Mouse (Mus musculus) hindbrain, embryonic 14.5 days (tissue): ENCODE measurements at regions not wholly inside any gene's neighbourhood (a gene's known extent, or its start where the extent isn't known, plus 50 kb on each side); places are given as distances from the start of the nearest gene placed in this dataset.

Experiments
- ATAC-seq: fragments of 200-750 bp; cut with Nextera tagmentation; 2 replicates; pipeline ENCODE4 v1.8.0; 2017; ENCODE audit warnings: moderate number of reproducible peaks, mild to moderate bottlenecking, moderate TSS enrichment, moderate library complexity; ENCODE audit not compliant: low FRiP score
- DNase-seq: peaks from one replicate; pipeline ENCODE4 v3.0.0-alpha.2; 2015; ENCODE audit warnings: low spot score
- H3K27ac ChIP-seq: fragments of 300-500 bp; sonication (generic); 2 replicates; pipeline ENCODE4 v1.5.1; 2014; ENCODE audit warnings: mild to moderate bottlenecking, moderate library complexity
- H3K27me3 ChIP-seq: fragments of 300-500 bp; sonication (generic); 2 replicates; pipeline ENCODE4 v1.6.1; 2014; ENCODE audit warnings: mild to moderate bottlenecking, low read length, mixed read lengths; ENCODE audit not compliant: control insufficient read depth, insufficient read depth
- H3K36me3 ChIP-seq: fragments of 300-500 bp; sonication (generic); replicated peaks from 2 replicates; pipeline ENCODE4 v1.6.1; 2014; ENCODE audit not compliant: control insufficient read depth, insufficient read depth
- H3K4me1 ChIP-seq: fragments of 300-500 bp; sonication (generic); replicated peaks from 2 replicates; pipeline ENCODE4 v1.6.1; 2014; ENCODE audit warnings: antibody characterized with exemption, low read length, mixed read lengths; ENCODE audit not compliant: control insufficient read depth, insufficient read depth
- H3K4me2 ChIP-seq: fragments of 300-500 bp; sonication (generic); replicated peaks from 2 replicates; pipeline ENCODE4 v1.6.1; 2014; ENCODE audit warnings: mild to moderate bottlenecking, moderate library complexity
- H3K4me3 ChIP-seq: fragments of 300-500 bp; sonication (generic); replicated peaks from 2 replicates; pipeline ENCODE4 v1.5.1; 2014; ENCODE audit warnings: mild to moderate bottlenecking, low read length
- H3K9ac ChIP-seq: fragments of 300-500 bp; sonication (generic); 2 replicates; pipeline ENCODE4 v1.6.1; 2014
- H3K9me3 ChIP-seq: fragments of 300-500 bp; sonication (generic); 2 replicates; pipeline ENCODE4 v1.6.1; 2016; ENCODE audit warnings: low read length; ENCODE audit not compliant: control insufficient read depth
- WGBS: fragments of 180-500 bp; shearing (Covaris S2); extraction: QIAGEN DNeasy Blood & Tissue Kit; methylation state at CpG from one replicate; pipeline ENCODE4 v1.1.7; 2014; 5-methylcytosine and 5-hydroxymethylcytosine counted together

DNA sequence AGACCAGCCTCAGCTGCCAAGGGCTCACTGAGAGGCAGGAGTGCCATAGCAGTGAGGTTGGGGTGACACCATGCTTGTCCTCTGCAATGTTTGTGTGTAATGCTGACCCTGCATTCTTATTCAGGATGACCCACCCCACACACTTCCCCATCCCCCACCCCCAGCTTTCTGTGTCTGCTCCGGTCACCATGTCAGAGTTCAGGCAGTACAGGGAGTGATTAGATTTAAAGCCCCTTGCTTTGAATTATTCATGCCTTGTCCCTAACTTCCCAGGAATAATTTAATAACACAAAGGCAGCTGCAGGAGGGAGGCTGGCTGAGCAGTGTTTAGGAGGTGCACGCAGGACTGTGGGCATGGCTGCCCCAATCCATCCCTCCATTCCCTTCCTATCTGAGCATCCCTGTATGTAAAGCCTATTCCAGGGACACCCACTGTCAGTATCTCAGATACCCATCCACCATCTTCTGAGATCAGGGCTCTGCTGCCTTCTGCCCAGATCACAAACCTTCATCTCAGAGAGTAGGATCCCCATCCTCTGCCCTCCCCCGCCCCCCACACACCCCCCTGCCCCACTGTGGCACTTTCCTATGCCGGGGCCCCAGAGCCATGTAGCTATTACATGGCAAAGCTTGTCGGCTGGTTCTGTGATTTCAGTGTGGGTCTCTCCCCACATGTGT is 76.0 kb upstream of the Rufy1 start:
- H3K4me3 ChIP-seq: no peak overlapping the region
- DNase-seq (peak; percentile 29), ATAC-seq (peak; percentile 31; the same call in 1 of the 2 replicates)
- H3K27me3 ChIP-seq: no peaks in the 10 kb centered on the region
- no peaks in the 10 kb centered on the region for H3K9me3 ChIP-seq
- no peak overlapping the region for H3K4me2 ChIP-seq
- peaks cover 9% of the 10 kb centered on the region for H3K4me1 ChIP-seq
- H3K36me3 ChIP-seq: no peaks in the 10 kb centered on the region
- H3K9ac ChIP-seq: peak overlapping the region; percentile 24; the same call in 1 of the 2 replicates
- WGBS: 32% methylated on average over 5 of the region's 5 CpGs
- peak overlapping the region; percentile 41 for H3K27ac ChIP-seq

DNA sequence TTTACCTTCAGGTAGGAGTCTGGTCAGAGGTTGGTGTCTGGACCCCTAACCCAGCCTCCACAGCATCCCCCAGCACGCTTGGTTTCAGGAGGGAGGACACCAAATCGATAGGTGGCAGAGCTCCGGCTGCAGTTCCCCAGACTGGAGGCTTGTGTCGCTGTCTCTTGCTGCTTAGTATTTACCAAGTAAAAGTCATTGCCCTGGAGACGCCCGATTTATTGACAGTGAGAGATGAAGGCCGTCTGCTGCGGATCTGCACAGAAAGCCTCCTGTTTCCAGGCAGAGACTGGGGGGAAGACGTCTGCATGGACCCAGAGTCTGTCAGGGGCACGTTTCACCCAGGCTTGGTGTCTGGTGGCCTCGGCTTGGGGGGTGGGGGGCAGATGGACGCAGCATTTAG is 70.4 kb upstream of the Rufy1 start:
- Histone ChIP-seq H3K27ac (no peak overlapping the region), H3K9me3 (no peaks in the 10 kb centered on the region), H3K9ac (no peak overlapping the region), H3K27me3 (no peaks in the 10 kb centered on the region), H3K4me1 (no peaks in the 10 kb centered on the region; the same call in 1 of the 2 replicates), H3K36me3 (no peaks in the 10 kb centered on the region), H3K4me3 (no peak overlapping the region), H3K4me2 (no peak overlapping the region)
- WGBS: 54% methylated on average over 12 of the region's 12 CpGs
- ATAC-seq (no peak), DNase-seq (no peak)

DNA sequence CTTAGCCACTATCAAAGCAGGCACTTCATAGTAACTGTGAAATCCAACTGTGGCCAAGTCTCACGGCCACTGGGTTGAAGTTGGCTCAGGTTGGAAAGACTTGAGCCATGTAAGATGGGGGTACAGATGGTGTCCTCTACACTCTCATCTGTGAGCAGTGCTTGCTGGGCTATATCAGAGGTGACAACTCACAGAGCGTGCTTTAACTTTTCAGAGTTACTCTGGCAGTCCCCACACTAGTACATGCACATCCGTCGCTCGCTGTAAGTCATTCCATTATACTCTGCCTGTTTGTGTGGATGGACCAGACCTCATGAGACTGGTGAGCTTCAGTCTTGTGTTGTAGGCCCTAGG is 62.2 kb upstream of the Rufy1 start:
- ATAC-seq (peak; percentile 6; the same call in 1 of the 2 replicates), DNase-seq (no peak)
- Histone ChIP-seq H3K9ac (no peak overlapping the region), H3K36me3 (no peaks in the 10 kb centered on the region), H3K27me3 (no peaks in the 10 kb centered on the region), H3K27ac (peak overlapping the region; percentile 66), H3K9me3 (no peaks in the 10 kb centered on the region), H3K4me3 (no peak overlapping the region), H3K4me2 (no peak overlapping the region), H3K4me1 (no peaks in the 10 kb centered on the region; the same call in 1 of the 2 replicates)
- 90% methylated on average over 5 of the region's 5 CpGs for WGBS

DNA sequence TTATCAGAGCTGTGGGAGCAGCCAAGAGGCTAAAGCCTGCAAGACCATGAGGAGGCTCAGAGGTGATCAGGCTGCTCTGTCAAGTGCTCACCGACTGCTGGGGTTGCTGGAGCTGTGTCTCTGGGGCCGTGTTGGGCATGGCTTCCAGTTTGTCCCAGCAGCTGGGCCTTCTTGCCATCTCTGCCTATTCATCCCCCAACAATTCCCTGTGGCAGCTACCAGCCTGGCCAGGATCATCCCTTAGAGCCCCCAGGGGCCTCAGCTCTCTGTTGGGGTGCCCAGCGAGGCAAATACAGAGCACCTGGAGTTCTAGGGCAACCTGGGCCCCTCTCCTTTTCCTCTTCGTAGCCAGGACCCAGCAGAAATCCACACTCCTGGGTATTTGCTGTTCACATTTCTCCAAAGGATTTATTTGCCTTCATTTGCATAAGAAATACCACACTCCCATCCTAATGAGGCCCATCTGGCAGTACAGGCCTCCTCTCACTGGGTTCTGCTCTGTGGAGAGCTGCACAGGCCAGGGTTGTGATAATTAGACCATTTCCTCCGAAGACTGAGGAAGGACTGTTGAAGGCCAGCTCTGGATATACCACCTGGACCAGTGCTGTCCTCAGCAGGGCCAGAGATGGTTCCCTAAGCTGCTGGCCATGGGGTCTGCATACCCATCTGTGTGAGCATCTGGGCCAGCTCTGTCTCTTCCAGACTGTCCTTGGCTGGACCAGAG is 61.6 kb upstream of the Rufy1 start:
- H3K9me3 ChIP-seq: no peaks in the 10 kb centered on the region
- DNase-seq (peak; percentile 36), ATAC-seq (peak; percentile 72; the same call in 1 of the 2 replicates)
- H3K9ac ChIP-seq: no peak overlapping the region
- no peaks in the 10 kb centered on the region for H3K36me3 ChIP-seq
- 24% methylated on average over 5 of the region's 5 CpGs for WGBS
- peak overlapping the region; percentile 66 for H3K27ac ChIP-seq
- H3K4me1 ChIP-seq: no peaks in the 10 kb centered on the region; the same call in 1 of the 2 replicates
- no peaks in the 10 kb centered on the region for H3K27me3 ChIP-seq
- H3K4me2 ChIP-seq: no peak overlapping the region
- no peak overlapping the region for H3K4me3 ChIP-seq

DNA sequence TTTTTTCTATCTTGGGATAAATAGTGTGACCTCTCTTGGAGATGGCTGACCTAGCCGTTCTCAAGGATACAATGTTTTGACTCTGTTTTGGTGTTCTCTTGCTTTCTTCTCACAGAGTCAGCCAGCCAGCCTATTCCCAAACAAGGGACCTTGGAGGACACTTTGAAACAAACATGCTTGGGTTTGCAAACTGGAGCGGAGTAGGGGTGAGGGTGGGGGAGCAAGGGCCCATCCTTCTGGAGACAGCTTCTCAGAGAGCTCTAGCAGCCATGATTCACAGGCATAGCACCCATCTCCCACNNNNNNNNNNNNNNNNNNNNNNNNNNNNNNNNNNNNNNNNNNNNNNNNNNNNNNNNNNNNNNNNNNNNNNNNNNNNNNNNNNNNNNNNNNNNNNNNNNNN is 52.9 kb upstream of the Rufy1 start:
- H3K9ac ChIP-seq: no peak overlapping the region
- H3K9me3 ChIP-seq: no peaks in the 10 kb centered on the region
- no peak overlapping the region for H3K4me2 ChIP-seq
- H3K36me3 ChIP-seq: no peaks in the 10 kb centered on the region
- H3K4me3 ChIP-seq: no peak overlapping the region
- 97% methylated on average over 2 of the region's 2 CpGs for WGBS
- H3K4me1 ChIP-seq: peaks cover 3% of the 10 kb centered on the region; the same call in 1 of the 2 replicates
- no peak for DNase-seq
- H3K27ac ChIP-seq: no peak overlapping the region
- no peaks in the 10 kb centered on the region for H3K27me3 ChIP-seq
- ATAC-seq: no peak

DNA sequence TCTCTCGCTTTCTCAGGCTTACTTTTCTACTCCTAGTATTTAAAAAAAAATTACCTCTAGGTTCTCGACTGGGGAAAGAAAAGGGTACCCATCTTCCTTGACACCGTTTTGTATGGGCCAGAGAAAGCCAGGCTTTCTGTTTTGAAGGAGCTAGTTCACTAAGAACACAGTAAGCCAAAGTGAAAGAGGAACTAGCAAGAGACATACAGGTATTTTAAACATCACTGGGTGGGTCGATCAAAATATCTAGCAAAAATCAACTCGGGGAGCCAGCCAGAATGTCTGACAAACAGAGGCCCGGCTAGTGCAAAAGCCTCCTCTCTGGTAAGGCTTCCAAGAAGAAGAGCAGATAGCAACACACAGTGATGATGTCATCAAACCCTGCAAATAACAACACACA is 52.2 kb upstream of the Rufy1 start:
- H3K4me3 ChIP-seq: no peak overlapping the region
- 91% methylated on average over 6 of the region's 6 CpGs for WGBS
- H3K4me1 ChIP-seq: peaks cover 3% of the 10 kb centered on the region; the same call in 1 of the 2 replicates
- H3K9ac ChIP-seq: no peak overlapping the region
- H3K27ac ChIP-seq: no peak overlapping the region
- ATAC-seq (no peak), DNase-seq (no peak)
- H3K27me3 ChIP-seq: no peaks in the 10 kb centered on the region
- no peak overlapping the region for H3K4me2 ChIP-seq
- H3K36me3 ChIP-seq: no peaks in the 10 kb centered on the region
- no peaks in the 10 kb centered on the region for H3K9me3 ChIP-seq

DNA sequence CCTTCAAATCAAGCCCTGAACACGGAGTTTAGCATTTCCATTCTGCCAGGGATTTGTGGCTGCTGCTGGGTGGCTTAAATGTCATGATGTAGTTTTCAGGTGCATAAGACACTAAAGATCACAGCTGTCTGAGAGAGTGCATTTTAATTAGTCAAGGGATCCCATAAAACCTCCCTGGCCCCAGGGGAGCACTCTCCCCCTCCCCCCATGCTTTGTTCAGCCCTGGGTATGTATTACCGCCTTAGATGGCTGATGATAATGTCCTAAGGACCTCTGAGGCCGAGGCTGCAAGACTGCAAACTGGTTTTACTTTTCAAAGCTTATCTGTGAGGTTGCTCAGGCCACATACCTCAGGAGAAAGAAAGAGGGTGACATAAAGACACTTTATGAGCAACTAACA is 51.7 kb upstream of the Rufy1 start:
- DNase-seq (no peak), ATAC-seq (no peak)
- Histone ChIP-seq H3K4me1 (peaks cover 3% of the 10 kb centered on the region; the same call in 1 of the 2 replicates), H3K27ac (no peak overlapping the region), H3K27me3 (no peaks in the 10 kb centered on the region), H3K4me3 (no peak overlapping the region), H3K36me3 (no peaks in the 10 kb centered on the region), H3K4me2 (no peak overlapping the region), H3K9ac (no peak overlapping the region), H3K9me3 (no peaks in the 10 kb centered on the region)
- WGBS: 40% methylated on average over 3 of the region's 3 CpGs
